Mouse (Mus musculus): Measurements from ENCODE around the gene Tmppe. TPM values are rescaled to one million over a fixed set of nuclear protein-coding genes. Genes with fewer than 3 reads are reported as not detected.
"Not testable (repeated sequence)": the region's sequence is repeated elsewhere in the genome, so short reads cannot be mapped to it uniquely, and the experiment has no call there.

The Tmppe gene
- total RNA-seq (2021), result 1 to 10 TPM; 4.5 to 4.8 TPM
- long read RNA-seq, experiment 1, partial matches to known transcripts, result 0 of 3 reads
- long read RNA-seq, experiment 1, other reads (novel, unspliced or antisense), result 0 of 3 reads
- long read RNA-seq, experiment 2, partial matches to known transcripts, result 0 of 3 reads
- long read RNA-seq, experiment 2, other reads (novel, unspliced or antisense), result 0 of 3 reads

DNA sequence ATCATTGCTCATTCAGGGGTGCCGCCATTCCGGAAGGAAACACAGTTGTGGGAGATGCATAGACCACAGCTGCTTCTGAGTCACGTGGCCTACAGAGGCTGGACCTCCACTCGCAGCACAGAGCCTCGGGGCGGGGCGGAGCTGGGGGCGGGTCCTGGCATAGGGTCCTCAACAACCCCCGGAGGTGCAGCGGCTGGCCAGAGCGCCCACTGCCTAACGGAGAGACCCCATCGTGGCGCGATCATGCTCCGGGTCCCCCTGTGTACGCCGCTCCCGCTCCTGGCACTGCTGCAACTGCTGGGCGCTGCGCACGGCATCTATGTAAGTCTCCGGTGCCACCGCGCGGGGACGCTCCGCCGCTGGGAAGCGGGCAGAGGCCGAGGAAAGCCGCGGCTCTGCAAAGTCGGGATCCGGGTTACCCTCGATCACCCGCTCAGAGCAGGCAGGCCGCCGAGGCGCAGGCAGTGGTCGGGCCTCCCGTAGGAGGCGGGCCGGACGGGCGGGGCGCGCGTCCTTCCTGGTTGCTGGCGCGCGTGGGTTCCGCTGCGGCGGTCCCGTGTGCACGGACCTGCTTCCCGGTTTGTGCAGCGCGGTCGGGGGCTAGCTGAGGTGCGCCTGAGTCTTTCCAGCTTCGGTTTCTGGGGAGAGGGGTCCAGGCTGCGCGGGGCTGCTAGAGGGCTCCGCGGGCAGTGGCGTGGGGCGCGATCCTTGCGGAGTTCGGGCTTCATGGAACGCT, at the start of gene Tmppe, which contains the start of gene Glb1:
TSS of gene Tmppe (plus strand) at position 157 of the 736 bp plus-strand sequence.
TSS of gene Glb1 (plus strand) at position 128 of the 736 bp plus-strand sequence.
- DNase-seq, result peak; percentile 82 to 83
- intact Hi-C loops (cut with DNase I), result no loop called here

DNA sequence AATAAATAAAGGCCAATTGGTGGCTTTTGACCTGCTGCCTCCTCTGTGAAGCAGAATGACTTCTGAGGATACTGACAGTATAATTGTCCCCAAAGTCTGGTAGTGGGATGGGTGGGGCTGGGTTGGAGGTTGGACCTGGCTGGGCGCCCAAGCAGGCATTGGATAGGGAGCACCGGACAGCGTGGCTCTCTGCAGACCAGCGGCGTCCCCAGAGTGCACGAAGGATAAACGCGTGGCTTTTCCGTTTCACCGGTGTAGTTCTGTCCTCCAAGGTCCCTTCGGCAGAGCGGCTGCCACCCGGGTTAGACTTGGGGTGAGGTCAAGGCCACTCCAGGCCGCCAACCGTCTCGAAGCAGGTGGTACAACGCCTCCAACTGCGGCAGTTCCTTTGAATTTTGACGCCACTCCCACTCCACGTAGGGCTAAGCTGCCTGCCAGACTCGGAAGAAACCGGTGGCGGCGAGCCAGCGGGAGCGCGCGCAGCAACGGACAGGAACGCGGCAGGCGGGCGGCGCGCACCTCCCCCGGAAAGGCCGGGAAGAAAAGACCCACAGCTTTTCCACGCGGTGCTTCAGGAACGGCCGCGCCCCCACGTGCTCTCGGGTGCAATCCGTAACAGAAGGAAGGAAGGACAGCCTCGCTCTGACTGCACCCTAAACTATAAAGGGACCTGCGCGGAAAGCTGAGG, 33.0 kb upstream of the Tmppe start:
- DNase-seq, result peak; percentile 86 to 89
- intact Hi-C loops (cut with DNase I), result no loop called here

DNA sequence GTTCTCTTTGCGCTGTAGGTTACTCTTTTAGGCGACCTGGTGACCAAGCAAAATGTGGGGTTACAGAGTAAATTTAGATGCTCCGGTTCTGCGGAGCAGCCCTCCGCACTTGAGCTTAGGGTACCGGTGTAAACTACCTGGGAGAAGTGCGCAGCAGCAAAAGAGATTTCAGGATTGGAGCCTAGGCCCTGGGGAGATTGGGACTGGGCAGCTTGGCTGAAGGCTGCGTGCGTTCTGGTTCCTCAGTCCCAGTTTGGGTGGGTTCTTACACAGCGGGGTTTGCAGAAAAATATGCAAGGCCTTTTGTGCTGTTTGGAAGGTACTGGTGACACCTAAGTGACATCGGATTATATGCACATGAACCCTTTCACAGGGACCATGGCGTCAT, 32.4 kb upstream of the Tmppe start:
- DNase-seq, result no peak
- intact Hi-C loops (cut with DNase I), result no loop called here

DNA sequence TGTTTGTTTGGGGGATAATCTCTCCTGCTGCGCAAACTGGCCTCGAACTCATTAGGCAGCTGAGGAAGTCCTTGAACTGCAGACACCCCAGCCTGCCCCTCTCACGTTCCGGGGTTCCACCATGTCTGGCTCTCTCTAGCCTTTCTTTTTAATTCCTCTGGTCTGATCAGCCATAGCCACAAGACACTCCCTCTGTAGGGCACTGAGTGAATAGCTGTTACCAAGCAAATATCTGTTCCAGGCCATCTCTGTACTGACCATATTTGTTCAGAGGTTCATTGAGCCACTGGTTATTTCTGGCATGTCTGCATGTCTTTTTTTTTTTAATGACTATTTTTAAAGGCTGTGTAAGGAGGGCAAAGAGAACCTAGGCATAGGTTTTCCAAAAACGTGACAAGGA, 31.5 kb upstream of the Tmppe start:
- intact Hi-C loops (cut with DNase I); DNase-seq: not testable (repeated sequence)

DNA sequence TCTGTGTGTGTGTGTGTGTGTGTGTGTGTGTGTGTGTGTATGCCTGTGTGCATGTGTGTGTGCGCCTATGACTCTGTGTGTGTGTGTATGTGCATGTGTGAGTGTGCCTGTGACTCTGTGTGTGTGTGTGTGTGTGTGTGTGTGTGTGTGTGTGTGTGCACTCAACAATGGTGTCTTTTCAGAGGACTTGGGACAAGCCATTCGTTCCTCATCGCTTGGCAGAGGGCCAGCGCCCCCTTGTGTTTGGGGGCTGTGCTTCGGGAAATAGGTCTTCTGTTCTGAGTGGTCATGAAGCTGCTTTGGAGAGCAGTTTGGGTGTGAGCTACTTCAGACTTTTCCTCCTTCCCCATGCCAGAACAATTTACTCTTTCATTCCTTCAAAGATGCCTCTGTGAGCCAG, 29.2 kb upstream of the Tmppe start:
- DNase-seq, result not testable (repeated sequence)
- intact Hi-C loops (cut with DNase I), result loop anchor here (5.0 kb wide), 1 partner anchor 279 kb away; no protein-coding TSS in a partner anchor

DNA sequence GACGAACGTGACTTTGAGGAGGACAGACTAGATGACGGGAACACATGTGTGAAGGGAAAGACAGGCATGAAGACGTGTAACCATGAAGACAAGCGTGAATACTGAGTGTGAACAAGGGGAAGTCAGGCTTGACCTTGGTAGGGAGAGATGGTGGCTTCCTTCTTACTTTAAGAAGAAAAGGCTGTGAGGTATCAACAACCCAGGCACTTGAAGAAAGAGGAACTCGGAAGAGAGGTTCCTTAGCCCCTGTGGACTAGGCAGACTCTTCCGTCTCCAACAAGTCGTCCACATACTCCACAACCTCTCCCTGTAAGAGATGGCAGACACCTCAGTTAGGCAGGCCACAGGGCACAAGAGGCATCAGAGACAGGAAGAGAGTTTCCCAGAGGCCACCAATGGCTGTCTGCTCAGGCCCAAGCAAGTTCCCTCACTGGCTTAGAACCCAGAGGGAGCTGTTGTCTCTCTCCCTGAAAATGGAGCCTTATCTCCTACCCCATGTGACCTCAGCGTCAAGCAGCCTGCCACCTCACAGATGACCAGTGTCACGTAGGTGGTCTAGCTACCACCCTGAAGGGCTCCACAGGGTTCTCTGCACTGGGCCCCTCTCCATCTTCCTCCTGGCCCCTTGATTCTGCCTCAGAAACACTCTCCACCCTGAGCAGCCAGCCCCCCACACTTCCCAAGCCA, 25.5 kb upstream of the Tmppe start:
- DNase-seq, result no peak
- intact Hi-C loops (cut with DNase I), result no loop called here

DNA sequence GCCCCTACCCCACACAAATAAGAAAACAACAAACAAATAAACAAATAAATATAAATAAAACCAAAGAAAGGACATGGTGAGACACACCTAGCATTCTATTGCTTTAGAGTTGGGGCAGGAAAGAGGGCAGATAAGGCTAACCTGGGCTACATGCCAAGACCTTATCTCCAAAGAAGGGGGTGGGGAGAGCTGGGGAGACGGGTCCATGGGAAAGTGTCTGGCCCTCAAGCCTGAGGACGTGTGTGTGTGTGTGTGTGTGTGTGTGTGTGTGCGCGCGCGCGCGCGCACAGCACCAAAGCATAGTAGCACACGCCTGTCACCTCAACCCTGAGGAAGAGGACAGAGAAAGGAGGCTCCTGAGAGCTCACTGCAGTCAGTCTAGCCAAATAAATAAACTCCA, 23.7 kb upstream of the Tmppe start:
- DNase-seq, result peak in 1 of 2 experiments; percentile 44
- intact Hi-C loops (cut with DNase I), result no loop called here

DNA sequence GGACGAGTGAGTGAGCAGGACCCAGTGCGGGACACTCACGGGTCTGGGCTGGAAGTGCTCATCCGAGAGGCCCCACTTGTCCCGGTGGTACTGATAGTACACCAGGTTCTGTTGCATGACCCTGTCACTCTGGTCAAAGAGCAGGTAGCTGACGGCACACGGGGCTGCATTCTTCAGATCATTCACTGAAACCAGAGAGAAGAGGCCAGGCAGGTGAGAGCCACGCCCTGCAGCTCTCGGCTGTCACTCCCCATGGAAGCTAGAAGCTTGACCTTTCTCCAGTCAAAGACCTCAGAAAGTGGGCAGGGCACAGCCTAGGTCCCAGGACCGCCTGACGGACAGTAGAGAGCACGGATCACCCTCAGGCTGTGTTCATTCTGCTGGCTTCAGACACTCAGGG, 21.0 kb upstream of the Tmppe start:
- DNase-seq, result no peak
- intact Hi-C loops (cut with DNase I), result loop anchor here (2.0 to 10.0 kb wide), 2 partner anchors 61 to 395 kb away; no protein-coding TSS in a partner anchor

DNA sequence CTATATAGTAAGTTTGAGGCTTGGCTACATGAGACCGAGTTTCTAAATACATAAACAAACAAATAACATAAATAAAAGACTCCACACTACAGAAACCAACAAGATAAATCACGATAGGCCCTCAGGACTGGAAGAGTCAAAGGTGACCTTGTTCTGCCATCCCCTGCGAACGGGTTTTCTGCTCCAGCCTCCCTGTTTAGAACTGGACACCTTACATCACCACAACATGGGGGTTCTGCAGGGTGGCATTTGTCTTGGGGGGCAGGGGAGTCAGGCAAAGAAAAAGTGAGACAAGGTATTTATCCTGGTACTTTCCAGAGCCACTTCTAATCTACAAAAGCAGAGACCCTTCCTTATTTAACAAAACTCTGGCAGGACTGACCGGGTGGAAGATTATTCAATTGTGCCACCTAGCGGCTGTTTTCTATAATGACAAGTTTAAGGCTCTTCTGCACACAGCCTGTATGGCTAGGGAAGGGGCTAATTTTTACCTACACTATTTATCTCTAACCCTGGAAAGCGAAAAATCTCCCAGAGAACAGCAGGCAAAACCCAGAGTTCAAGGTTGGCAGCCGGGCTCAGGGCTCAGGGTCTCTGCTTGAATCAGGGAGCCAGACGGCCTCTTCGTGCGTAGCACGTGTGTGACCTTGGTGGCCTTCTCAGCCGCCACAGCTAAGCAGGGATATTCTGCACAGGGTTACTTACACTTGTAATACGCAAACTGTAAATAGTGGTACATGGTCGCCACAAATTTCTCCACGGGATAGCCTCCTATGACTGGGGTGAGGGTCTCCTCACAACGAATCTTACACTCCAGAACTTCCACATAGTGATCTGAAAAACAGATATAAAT, 19.8 kb upstream of the Tmppe start:
- DNase-seq, result peak in 1 of 2 experiments; percentile 56
- intact Hi-C loops (cut with DNase I), result loop anchor here (2.0 to 10.0 kb wide), 2 partner anchors 62 to 396 kb away; no protein-coding TSS in a partner anchor

DNA sequence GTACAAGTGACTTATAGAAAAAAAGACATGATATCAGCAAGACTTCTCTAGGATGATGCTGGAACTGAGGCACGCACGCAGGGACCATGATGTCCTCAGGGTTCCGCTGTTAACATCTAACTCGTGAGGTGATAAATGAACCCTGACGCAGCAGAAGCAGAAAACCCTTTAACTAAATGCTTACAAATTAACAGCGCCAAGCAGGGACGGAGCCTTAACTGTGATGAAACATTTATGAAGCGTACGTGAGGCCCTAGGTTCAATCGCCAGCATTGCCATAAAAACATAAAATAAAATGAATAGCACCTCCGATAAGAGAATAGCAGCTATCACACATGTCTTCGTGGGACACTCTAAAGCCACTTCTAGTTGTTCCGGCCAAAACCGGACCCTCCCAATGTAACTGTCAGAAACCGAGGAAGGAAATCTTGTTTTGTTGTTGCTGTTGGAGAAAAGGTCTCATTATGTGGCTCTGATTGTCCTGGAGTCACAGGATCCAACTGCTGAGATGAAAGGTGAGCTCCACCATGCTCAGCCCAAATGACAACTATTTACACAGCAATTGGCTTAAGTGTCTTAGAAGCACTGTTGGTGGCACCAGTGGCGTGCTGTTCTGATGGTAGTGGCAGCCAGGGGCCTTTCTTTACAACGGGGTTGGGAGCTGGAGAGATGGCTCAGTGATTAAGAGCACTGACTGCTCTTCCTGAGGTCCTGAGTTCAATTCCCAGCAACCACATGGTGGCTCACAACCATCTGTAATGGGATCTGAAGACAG, 17.8 kb upstream of the Tmppe start:
- DNase-seq, result no peak
- intact Hi-C loops (cut with DNase I), result loop anchor here (10.0 kb wide), 1 partner anchor 398 kb away; no protein-coding TSS in a partner anchor

DNA sequence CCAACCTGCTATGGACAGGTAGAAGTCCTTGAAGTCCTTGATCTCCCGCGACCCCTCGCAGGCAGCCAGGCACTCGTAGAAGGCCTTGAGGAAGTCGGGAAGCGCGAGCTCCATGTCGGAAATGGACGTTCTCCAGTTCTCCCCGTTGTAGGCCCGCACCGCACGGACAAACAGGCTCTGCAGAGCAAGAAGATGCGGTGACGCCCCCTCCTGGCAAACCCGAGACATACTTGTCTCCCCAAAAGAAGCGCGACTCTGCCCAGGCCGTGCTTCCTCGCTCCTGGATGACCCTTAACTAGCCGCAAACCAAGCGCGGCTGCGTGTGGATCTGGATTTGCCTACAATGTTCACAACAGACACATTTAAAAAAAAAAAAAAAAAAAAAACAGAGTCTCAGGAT, 16.2 kb upstream of the Tmppe start:
- intact Hi-C loops (cut with DNase I), result loop anchor here (10.0 kb wide), 1 partner anchor 400 kb away; no protein-coding TSS in a partner anchor

DNA sequence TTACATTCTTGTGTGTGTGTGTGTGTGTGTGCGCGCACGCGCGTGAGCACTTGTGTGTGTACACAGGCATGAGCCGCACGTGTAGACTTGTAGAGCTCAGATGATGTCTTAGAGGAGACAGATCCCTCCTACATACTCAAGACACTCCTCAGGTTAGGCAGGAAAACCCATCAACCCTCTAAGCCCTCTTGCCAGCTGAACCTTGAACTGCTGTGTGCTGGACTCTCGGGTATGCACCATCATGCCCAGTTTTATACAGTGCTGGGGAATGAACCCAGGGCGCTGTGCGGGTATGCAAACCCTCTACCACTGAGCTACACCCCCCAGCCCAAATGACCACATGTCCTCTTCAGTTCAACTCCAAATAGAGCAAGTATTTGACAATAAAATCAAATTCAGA, 15.7 kb upstream of the Tmppe start:
- DNase-seq, result no peak
- intact Hi-C loops (cut with DNase I), result loop anchor here (10.0 kb wide), 1 partner anchor 400 kb away; no protein-coding TSS in a partner anchor

More for the DNA sequence above, 16.2 kb upstream of the Tmppe start:
- no peak for DNase-seq

DNA sequence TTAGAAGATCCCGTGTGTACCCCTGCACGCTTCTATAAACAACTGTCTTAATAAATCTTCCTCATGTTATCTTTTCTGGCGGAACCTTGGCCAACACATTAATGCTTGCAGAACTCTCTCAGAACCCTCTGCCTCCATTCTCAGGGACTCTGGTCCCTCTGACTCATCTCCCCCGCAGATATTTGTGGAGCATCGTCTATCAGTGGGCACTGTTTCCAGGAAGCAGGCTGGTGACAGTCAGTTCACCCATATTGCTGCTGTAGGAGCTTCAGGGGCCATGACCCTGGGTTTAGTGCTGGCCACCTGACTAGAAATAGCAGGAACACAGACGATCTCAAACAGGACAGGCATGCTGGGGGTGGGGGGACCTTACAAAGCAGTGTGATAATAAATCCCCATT, 13.8 kb upstream of the Tmppe start:
- intact Hi-C loops (cut with DNase I), result loop anchor here (10.0 kb wide), 1 partner anchor 402 kb away; no protein-coding TSS in a partner anchor
- DNase-seq, result no peak

DNA sequence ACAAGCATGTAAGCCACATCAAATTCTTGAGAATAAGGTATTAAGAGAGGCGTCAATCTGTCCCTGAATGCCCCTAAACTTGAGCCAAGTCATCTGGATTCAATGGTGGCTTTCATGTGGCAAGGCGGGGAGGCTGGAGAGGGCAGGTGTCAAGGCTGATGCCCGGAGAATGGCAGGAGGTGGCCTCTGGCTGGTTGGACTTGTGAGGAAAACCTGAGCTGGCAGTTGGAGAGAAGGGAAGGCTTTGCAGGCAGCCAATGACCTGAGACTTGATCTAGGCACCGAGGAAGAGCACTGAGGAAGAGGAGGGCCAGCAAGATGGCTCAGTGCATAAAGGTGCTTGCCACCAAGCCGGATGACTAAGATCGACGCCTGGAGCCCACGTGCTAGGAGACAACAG, 12.6 kb upstream of the Tmppe start:
- no peak for DNase-seq
- intact Hi-C loops (cut with DNase I), result loop anchor here (10.0 kb wide), 1 partner anchor 403 kb away; no protein-coding TSS in a partner anchor

DNA sequence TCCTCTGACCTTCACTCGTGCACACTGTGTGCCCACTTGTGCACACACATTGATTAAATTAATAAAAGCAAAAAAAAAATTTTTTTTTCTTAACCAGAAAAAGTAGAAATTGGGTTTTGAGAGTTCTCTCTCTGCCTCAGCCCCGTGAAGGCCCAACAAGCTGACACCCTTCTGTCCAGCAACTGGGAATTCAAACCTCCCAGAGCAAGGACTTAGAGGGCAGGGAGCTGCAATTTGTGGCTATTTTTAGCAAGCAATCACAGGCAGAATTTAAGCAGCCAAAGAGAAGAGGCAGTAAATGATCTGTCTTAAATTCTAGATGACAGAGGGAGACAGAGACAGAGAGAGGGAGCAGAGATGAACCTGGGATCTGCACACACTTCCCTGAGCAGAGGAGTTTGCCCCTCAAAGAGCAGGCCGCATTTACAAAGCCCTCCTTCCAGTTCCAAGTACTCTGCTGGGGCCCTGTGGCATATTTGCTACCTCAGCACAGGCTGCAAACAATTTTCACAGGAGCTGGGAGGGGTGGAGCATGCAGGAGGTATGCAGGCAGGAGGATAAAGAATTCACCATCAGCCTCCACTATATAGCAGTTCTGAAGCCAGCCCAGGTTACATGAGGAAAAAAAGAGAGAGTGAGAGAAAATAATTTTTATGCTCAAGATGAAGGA, 12.1 kb upstream of the Tmppe start:
- intact Hi-C loops (cut with DNase I), result loop anchor here (10.0 kb wide), 1 partner anchor 404 kb away; no protein-coding TSS in a partner anchor
- peak in 1 of 2 experiments; percentile 27 for DNase-seq

DNA sequence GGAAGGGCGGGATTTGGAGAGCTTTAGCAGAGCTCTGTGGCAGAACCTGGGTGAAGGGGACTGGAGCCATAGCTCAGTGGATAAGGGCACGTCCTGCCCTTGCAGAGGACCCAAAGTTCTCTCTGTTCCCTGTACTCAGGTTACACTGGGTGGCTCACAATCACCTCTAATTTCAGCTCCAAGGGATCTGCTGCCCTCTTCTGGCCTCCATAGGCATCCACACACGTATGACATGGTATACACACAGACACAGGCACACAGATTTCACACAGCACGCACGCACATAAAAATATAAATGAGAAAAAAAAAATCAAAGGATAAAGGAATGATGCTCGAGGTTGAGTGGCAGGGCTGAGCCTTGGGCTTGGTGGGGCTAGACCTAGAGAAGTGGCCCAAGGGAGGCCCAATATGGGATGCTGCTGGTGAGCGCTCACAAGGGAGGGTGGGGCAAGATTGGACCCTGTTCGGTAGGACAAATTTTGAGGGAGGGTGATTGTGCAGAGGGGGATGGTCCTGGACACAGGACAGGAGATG, 11.5 kb upstream of the Tmppe start:
- intact Hi-C loops (cut with DNase I), result loop anchor here (10.0 kb wide), 1 partner anchor 405 kb away; no protein-coding TSS in a partner anchor
- peak in 1 of 2 experiments; percentile 28 for DNase-seq

DNA sequence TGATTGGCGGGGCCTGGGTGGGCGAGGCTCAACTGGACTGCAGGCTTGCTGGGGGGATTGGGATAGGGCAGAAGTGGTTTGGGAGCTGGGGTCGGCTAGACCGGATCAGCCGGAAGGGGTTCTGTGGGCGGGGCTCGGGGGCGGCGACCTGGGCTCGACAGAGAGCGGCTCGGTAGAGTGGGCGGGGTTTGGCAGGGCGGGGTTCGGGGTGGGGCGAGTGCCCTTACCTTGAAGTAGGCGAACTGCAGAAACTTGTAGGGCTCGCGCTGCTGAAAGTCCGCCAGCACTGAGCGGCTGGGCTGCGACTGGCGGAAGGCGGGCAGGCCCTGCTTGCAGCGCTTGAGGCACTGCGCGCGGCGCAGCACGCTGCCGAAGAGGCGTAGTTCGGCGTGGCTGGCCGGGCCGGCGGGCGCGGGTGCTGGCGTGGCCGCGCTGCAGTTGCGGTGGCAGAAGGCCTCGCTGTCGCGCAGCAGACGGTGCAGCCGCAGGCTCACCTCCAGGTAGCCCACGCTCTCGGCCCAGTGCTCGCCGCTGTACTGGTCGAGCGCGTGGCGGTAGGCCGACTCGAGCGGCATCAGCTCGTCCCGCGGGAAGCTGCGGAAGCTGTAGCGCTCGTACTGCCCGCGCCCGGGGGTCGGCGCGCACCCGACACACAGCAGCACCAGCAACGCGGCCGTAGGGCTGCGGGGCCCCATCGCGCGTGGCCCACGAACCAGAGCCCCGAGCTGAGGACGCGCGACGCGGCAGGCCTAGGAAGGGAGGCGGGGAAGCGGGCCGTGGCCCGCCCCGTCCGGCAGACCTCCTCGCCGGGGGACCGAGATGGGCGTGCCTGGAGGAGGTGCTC, 10.8 kb upstream of the Tmppe start, which contains the start of gene Crtap:
TSS of gene Crtap (minus strand) at position 771 of the 844 bp plus-strand sequence.
- DNase-seq, result peak; percentile 70 to 73
- intact Hi-C loops (cut with DNase I), result loop anchor here (10.0 kb wide), 1 partner anchor 405 kb away; no protein-coding TSS in a partner anchor

Measured in heart, postnatal 14 days (tissue).